Mouse (Mus musculus) liver, postnatal 0 days (tissue): ENCODE measurements at regions not wholly inside any gene's neighbourhood (a gene's known extent, or its start where the extent isn't known, plus 50 kb on each side); places are given as distances from the start of the nearest gene placed in this dataset.

Experiments
- ATAC-seq: fragments of 200-750 bp; cut with Nextera tagmentation; 2 replicates; pipeline ENCODE4 v1.8.0; 2017; ENCODE audit warnings: mild to moderate bottlenecking, moderate library complexity
- DNase-seq: peaks from one replicate; pipeline ENCODE4 v3.0.0-alpha.2; 2016
- H3K27ac ChIP-seq: fragments of 300-500 bp; sonication (generic); 2 replicates; pipeline ENCODE4 v1.5.1; 2014; ENCODE audit warnings: antibody characterized with exemption, moderate library complexity, mild to moderate bottlenecking, low read depth
- H3K27me3 ChIP-seq: fragments of 300-500 bp; sonication (generic); 2 replicates; pipeline ENCODE4 v1.6.1; 2014; ENCODE audit warnings: low read length, control low read depth, mixed read lengths; ENCODE audit not compliant: insufficient read depth
- H3K36me3 ChIP-seq: fragments of 300-500 bp; sonication (generic); replicated peaks from 2 replicates; pipeline ENCODE4 v1.6.1; 2014; ENCODE audit warnings: mild to moderate bottlenecking, control low read depth, low read length, moderate library complexity, mixed read lengths; ENCODE audit not compliant: insufficient read depth
- H3K4me1 ChIP-seq: fragments of 300-500 bp; sonication (generic); 2 replicates; pipeline ENCODE4 v1.6.1; 2014; ENCODE audit warnings: antibody characterized with exemption, mild to moderate bottlenecking, control low read depth; ENCODE audit not compliant: insufficient read depth
- H3K4me2 ChIP-seq: fragments of 300-500 bp; sonication (generic); 2 replicates; pipeline ENCODE4 v1.6.1; 2014; ENCODE audit warnings: low read depth, mild to moderate bottlenecking, low read length, moderate library complexity, mixed read lengths
- H3K4me3 ChIP-seq: fragments of 300-500 bp; sonication (generic); 2 replicates; pipeline ENCODE4 v1.5.1; 2014; ENCODE audit warnings: low read depth, low read length
- H3K9ac ChIP-seq: fragments of 300-500 bp; sonication (generic); replicated peaks from 2 replicates; pipeline ENCODE4 v1.6.1; 2014; ENCODE audit warnings: mild to moderate bottlenecking, moderate library complexity
- H3K9me3 ChIP-seq: fragments of 300-500 bp; sonication (generic); 2 replicates; pipeline ENCODE4 v1.6.1; 2016; ENCODE audit warnings: mild to moderate bottlenecking, control low read depth, low read length, mixed read lengths
- CTCF ChIP-seq: sonication (generic); IDR thresholded peaks from 2 replicates; pipeline ENCODE4 v1.5.1; 2016; ENCODE audit warnings: antibody characterized with exemption, low read depth
- EP300 ChIP-seq: IDR thresholded peaks from 2 replicates; pipeline ENCODE4 v1.6.1; 2016; ENCODE audit warnings: antibody characterized with exemption, low read depth, mild to moderate bottlenecking
- WGBS: fragments of 180-500 bp; shearing (Covaris S2); extraction: QIAGEN DNeasy Blood & Tissue Kit; methylation state at CpG from one replicate; pipeline ENCODE4 v1.1.7; 2014; ENCODE audit not compliant: insufficient replicate concordance; 5-methylcytosine and 5-hydroxymethylcytosine counted together

GRCm38 (mm10) chr12:46194173-46194572 is 624.6 kb downstream of the Nova1 start:
- 66% methylated on average over 1 of the region's 1 CpGs for WGBS
- Histone ChIP-seq H3K27ac (no peak overlapping the region), H3K4me3 (no peak overlapping the region), H3K9me3 (no peaks in the 10 kb centered on the region), H3K27me3 (no peaks in the 10 kb centered on the region), H3K4me1 (no peaks in the 10 kb centered on the region), H3K4me2 (no peak overlapping the region), H3K9ac (no peak overlapping the region), H3K36me3 (no peaks in the 10 kb centered on the region)
- DNase-seq (no peak), ATAC-seq (no peak)
- TF ChIP-seq CTCF = no peak
- TF ChIP-seq EP300 = no peak
